Mouse (Mus musculus): ENCODE data around the gene Fam186b.

Gene Fam186b

DNA sequence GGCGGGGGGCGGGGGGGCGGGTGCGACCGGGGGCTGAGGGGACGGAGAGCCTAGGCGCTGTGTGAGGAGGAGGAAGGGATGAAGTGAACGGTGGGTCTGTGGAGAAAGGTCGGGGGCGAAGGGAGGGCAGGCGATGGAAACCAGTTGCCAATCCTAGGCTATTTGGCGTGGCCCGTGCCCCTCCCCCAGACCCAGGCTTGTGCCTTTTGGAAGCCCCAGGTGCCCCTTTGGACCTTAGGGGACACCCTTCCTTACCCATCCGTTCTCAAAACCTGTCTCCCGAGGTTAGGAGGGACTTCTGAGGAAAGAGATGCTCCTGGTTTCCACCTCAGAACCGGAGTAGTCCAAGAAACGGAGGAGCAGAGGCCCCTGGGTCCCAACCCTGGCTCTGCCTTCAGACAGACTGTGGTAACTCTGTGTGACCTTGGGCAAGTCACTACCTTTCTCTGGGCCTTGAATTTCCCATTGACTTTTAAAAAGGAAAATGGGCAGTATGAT, at the start of gene Fam186b:
Gene Fam186b, minus strand, starts transcription at position 405 of the 498 bp plus-strand sequence.
- in situ Hi-C loops (cut with MboI; ENCODE audit: low sequenced_read_pairs) = no loop called here

DNA sequence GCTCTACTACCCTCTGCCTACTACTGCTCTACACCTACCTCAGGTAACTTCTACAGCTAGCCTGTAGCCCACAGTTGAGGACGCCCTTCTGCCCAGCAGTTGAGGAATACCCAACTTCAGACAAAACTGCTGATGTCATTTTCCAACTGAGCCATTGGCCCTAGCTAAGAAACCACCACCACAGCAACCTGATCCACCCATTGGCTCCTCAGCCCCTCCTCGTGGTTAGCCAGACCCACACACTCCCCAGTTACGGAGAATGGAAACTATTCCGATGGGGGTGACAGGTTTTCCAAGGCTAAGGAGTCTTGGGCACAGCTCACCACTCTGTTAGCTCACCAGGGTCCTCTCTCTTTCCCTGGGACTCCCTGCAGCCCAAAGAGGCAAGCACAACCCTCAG, 49.3 kb upstream of the Fam186b start:
- in situ Hi-C loops (cut with MboI; ENCODE audit: low sequenced_read_pairs) = no loop called here

GRCm38 (mm10) chr15:99344148-99344870, 48.6 kb upstream of the Fam186b start:
- in situ Hi-C loops (cut with MboI; ENCODE audit: low sequenced_read_pairs) = no loop called here

GRCm38 (mm10) chr15:99343414-99344147, 47.9 kb upstream of the Fam186b start:
- in situ Hi-C loops (cut with MboI; ENCODE audit: low sequenced_read_pairs) = no loop called here

- in situ Hi-C loops (cut with MboI; ENCODE audit: low sequenced_read_pairs) = no loop called here
Measured at GRCm38 (mm10) chr15:99342194-99342981, 46.7 kb upstream of the Fam186b start.

DNA sequence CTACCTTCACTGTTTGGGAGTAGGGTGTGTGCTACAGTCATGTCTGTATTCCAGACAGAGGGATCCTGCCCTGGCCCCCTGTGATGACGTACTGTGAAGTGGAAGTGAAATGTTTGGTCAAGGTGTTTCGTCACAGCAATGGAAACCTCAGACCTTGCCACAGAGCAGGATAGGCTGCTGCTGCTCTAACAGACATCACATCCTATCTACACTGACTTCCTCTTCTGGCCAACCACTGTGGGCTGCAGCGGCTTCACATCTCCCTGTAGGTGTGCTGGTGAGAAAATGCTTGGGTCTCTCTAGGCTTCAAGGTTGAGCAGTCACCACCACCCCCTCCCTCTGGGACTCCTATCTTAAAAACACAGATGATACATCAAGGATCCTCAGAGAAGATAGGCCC, 45.4 kb upstream of the Fam186b start:
- in situ Hi-C loops (cut with MboI; ENCODE audit: low sequenced_read_pairs) = no loop called here

DNA sequence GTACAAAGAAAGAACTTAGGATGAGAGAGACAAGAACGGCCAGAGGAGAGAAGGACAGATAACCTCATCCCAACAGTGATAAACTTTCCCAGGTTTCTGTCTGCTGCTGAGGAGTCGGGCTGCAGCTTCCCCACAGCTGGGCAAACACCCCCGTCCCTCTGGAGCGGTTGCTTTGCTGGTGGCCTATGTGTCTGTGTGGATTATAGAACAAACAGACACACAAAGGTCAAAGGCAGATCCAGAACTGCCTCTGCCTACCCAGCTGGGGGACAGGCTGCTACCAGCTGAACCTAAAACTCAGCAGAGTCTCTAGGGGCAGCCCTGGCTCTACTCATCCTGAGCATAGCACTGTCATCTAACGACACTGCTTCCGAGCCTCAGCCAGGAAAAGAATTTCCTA, 44.0 kb upstream of the Fam186b start:
- in situ Hi-C loops (cut with MboI; ENCODE audit: low sequenced_read_pairs) = no loop called here

- in situ Hi-C loops (cut with MboI; ENCODE audit: low sequenced_read_pairs) = no loop called here
Measured at GRCm38 (mm10) chr15:99338916-99339315, 43.2 kb upstream of the Fam186b start.

DNA sequence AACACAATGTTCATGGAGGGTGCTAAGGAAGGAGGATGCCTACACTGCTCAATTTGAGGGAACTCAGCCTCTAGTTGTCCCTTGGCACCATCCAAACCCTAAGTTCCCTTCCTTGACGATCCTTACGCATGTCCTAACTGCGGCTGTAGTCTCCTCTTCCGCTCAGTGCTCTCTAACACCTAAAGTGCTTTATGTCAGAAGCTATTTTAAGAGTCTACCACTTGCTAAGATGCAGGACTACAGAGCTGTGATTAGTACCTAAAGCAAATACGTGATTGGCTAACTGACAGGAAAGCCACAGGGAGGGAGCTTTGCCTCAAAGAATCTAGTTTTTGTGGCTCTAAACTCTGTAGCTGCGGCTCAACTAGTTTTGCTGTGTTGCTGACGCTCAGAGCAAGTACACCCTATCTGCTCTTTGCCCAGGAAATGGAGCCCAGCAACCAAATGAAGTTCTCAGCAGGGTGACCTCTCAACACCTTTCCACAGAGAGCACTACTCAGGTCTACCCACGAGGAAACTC, 40.2 kb upstream of the Fam186b start:
- in situ Hi-C loops (cut with MboI; ENCODE audit: low sequenced_read_pairs) = no loop called here

- in situ Hi-C loops (cut with MboI; ENCODE audit: low sequenced_read_pairs) = no loop called here
Measured at GRCm38 (mm10) chr15:99334500-99334899, 38.8 kb upstream of the Fam186b start.

- in situ Hi-C loops (cut with MboI; ENCODE audit: low sequenced_read_pairs) = no loop called here
Measured at GRCm38 (mm10) chr15:99333676-99334065, 38.0 kb upstream of the Fam186b start.

DNA sequence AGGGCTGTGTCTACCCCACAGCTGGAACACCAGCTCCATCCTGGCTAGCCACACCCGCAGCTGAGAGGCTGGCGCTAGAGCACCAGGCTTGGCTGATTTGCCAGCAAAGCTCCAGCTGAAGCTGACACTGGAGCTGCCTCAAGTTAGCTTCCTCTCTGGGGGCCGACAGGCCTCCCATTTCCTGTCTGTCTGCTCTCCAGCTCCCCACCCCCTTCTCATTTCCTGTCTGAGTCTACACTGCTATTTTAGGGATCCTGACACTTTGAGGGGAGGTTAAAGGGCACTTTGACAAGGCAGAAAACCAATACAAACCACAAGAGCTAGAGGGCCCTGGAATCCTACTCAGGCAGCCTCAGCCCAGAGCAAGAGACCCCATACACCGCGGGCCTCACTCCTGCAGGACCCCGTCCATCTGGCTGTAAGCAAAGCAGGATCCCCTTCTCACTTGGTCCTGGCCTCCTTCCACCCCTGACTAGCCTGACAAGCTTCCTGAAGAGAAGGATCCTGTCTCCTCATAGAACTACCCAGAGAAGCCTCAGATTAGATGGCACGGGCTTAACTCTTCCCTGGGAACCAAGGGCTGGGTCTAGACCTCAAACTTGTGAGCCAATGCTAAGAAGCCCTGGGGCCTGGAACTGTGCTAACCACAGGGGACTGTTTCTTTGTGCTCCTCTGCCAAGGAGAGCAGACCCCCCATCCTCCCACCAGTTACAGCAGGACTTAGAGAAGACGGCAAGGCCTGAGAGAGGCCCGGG, 37.4 kb upstream of the Fam186b start:
- in situ Hi-C loops (cut with MboI; ENCODE audit: low sequenced_read_pairs) = no loop called here

- in situ Hi-C loops (cut with MboI; ENCODE audit: low sequenced_read_pairs) = no loop called here
Measured at GRCm38 (mm10) chr15:99332111-99332510, 36.4 kb upstream of the Fam186b start.

GRCm38 (mm10) chr15:99331341-99331740, 35.7 kb upstream of the Fam186b start:
- in situ Hi-C loops (cut with MboI; ENCODE audit: low sequenced_read_pairs) = no loop called here

DNA sequence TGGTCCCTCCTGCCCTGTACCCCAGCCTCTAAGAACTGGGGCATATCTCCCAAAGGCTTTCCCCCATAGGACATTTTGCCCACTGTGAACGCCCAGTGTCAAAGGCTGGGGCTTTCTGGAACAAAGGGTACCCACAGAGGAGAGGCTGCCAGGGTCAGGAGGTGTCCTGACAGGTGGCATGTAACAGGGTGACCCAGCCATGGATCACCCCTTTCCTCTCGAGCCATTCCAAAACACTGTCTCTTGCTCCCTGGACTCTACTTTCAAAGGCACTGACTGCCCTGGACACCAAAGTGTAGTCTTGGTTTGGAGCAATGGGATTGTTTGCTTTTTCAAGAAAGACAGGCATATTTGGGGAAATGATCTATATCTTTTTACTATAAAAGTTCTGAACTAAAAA, 34.6 kb upstream of the Fam186b start:
- in situ Hi-C loops (cut with MboI; ENCODE audit: low sequenced_read_pairs) = no loop called here

- in situ Hi-C loops (cut with MboI; ENCODE audit: low sequenced_read_pairs) = loop anchor here (5.0 kb wide), 1 partner anchor 44 kb away; the partner anchor contains the start of gene Fmnl3
Measured at GRCm38 (mm10) chr15:99328011-99328410, 32.3 kb upstream of the Fam186b start.

DNA sequence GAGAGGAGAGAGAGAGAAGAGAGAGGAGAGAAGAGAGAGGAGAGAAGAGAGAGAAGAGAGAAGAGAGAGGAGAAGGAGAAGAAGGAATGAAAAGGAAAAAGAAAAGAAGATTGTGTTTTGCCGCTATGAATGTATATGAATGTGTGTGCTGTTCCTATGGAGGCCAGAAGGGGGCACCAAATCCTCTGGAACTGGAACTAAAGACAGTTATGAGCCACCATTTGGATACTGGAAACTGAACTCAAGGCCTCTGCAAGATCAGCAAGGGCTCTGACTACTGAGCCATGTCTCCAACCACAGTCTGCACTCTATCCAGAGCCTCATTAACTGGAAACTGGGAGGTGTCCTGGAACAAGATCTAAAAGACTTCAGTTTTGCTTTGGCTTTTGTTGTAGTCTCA, 31.3 kb upstream of the Fam186b start:
- in situ Hi-C loops (cut with MboI; ENCODE audit: low sequenced_read_pairs) = loop anchor here (5.0 kb wide), 1 partner anchor 45 kb away; the partner anchor contains the start of gene Fmnl3

GRCm38 (mm10) chr15:99326407-99326806, 30.7 kb upstream of the Fam186b start:
- in situ Hi-C loops (cut with MboI; ENCODE audit: low sequenced_read_pairs) = loop anchor here (5.0 kb wide), 1 partner anchor 46 kb away; the partner anchor contains the start of gene Fmnl3

DNA sequence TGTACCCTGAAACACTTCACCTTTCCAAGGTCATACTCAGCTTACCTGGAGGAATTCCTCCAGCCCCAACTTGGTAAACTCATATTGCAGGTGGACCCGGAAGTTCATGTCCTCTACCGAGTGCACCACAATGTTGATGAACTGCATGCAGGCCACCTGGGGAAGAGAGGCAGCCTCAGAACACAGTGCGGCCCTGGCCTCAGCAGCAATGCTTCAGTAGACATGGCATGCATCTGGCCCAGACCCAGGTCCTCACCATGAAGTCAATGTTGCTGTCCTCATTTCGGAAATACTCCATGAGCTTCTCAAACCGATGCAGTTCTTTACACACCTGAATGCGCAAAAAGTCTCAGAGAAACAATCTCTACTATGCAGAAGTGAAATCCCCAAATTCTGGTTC, 29.9 kb upstream of the Fam186b start:
- in situ Hi-C loops (cut with MboI; ENCODE audit: low sequenced_read_pairs) = loop anchor here (5.0 kb wide), 1 partner anchor 47 kb away; the partner anchor contains the start of gene Fmnl3

DNA sequence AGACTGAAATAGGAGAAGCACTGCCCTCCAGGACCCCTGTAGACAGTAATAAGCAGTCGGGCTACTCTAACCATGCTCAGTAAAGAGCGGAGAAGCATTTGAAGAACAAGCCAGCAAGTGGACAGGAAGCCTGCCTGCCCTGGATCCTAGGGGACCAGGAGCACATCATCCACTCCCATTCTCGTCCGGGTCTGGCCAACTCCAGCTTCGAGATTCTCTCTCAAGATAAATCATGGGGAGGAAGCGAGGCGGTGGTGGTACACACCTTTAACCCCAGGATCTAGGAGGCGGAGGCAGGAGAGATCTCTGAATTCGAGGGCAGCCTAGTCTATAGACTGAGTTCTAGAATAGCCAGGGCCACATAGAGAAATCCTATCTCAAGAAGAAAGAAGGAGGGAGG, 28.5 kb upstream of the Fam186b start:
- in situ Hi-C loops (cut with MboI; ENCODE audit: low sequenced_read_pairs) = no loop called here

All from CH12F3 (cell line).